Mouse (Mus musculus) cortical plate, adult 2 months (tissue): ENCODE data around the gene Egfl8.

Experiments used
- CTCF ChIP-seq: fragments of 200-500 bp; IDR thresholded peaks from 2 replicates; pipeline ENCODE4 v1.5.1; 2011; ENCODE audit warnings: mild to moderate bottlenecking, control low read depth, low read length; ENCODE audit not compliant: insufficient read depth; ENCODE audit errors: extremely low read depth
- POLR2A ChIP-seq: fragments of 200-500 bp; IDR thresholded peaks from 2 replicates; pipeline ENCODE4 v1.6.1; 2011; ENCODE audit warnings: mild to moderate bottlenecking, low read length, control low read depth; ENCODE audit not compliant: insufficient read depth; ENCODE audit errors: extremely low read depth

DNA sequence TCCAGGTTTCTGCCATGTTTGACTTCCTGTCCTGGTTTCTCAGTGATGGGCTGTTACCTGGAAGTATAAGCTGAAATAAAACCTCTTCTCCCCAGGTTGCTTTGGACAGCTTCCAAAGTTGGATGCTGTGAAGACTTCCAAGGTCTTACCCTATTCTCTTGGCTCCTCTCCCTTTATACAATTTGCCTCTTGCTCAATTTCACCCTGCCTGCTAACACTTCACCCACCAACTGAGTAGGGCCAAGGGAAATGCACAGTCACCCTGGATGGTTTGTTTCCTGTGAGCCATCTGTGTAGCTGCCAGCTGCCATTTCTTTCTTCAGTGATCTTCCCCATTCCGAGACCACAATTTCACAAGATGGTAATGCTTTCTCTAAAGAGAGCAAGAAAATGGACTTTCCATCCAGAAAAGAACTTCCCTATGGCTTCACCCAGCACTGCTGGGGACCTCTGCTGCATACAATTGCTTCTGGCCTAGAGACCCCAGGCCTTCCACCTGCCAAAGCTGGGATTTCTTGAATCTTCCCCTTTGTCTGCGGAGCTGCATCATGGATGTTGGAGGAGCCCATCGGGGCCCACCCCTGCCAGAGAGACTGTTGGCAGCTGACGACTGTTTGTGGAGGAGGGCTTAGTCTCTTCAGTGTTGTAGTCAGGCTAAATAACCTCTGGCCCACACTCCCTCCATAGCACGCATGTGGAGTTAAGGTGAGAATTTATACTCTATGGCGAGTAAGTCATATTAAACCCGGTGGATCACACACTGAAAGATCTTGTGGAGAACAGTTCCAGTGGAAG lies 23.9 kb upstream of the Egfl8 start:
- no peak for TF ChIP-seq CTCF
- no peak for TF ChIP-seq POLR2A
